Mouse (Mus musculus): ENCODE measurements around the gene Plpp7. TPM values are rescaled to one million over a fixed set of nuclear protein-coding genes. Genes with fewer than 3 reads are reported as not detected.

Gene Plpp7
- total RNA-seq, 2 experiments from 2014 or later: 15.7 to 20.5 TPM

DNA sequence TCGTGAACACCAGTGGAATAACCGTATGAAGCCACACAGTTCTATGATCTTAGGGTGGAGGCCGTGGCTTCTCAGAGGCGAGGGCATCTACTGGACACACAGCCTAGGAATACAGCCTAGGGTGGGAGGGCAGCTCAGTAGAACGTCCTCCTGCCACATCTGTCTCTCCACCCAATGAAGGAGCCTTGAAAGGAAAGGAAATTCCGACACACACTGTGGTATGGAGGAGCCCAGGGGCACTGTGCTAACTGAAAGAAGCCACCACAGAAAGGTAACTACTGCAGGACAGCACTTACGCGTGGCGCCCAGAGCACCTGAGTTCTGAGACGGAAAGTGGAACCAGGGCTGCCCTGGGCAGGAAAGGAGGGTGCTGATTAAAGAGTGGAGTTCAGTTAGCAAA, 24.6 kb upstream of the Plpp7 start:
- no peak for DNase-seq

- DNase-seq: peak; percentile 66
Measured at GRCm38 (mm10) chr2:32074404-32074803, 20.9 kb upstream of the Plpp7 start.

DNA sequence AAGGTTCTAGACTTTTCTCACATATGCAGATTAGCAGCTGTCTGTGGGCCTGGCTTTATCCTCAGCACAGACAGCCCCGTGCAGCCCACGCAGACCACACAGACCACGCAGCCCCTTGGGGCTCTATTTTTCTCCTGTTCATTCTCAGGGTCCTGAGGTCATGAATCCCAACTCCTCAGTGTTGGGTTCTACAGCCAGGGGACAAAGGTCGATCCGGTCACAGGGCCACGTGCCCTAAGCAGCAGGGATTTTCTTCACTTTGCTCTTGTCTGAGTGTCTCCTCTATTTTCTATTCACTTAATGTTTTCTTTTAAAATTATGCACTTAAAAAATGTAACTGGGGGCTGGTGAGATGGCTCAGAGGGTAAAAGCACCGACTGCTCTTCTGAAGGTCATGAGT, 20.0 kb upstream of the Plpp7 start:
- no peak for DNase-seq

- no peak for DNase-seq
Measured at GRCm38 (mm10) chr2:32077744-32078143, 17.6 kb upstream of the Plpp7 start.

GRCm38 (mm10) chr2:32078522-32078921, 16.8 kb upstream of the Plpp7 start:
- peak; percentile 65 for DNase-seq

DNA sequence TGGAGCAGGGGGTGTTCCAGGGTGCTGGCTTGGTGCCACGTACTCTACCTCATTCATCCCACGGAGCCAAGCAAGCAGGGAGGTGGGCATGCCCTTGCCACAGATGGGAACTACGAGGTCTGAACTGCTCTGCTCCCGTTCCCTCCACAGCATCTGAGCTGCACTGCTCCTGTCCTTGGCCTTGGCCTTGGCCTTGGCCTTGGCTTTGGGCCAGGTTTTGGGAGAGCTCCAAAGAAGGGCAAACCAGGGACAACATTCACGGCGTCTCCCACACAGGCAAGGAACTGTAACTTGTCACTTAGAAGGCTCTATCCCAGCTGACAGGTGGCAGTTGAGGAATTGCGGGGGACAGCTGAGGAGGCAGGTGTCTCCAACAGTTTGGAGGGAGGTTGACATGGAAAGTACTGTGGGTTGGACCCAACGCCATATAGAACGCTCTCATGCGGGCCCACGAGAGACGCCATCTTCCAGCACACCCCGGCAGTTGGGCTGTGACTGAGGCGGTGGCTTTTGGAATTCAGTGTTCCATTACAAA, 16.1 kb upstream of the Plpp7 start:
- DNase-seq: peak; percentile 65

DNA sequence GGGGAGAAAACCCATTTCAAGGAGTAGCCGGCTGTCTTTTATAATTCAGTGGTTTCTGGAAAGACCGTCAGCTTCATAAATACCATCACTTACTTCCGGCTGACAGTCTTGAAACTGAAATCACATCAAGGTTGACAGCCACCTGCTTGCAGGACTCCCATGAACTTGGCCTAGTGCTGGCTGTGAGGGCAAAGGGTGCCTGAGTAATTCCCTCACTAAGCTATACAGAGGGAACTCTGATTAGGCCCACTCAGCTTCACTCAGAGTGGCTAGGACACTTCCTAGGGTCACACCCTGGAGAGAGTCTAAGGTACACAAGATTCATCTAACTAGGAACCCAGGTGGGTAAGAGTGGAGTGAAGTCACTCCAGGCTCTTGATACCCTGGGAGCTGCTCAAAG, 14.6 kb upstream of the Plpp7 start:
- no peak for DNase-seq

GRCm38 (mm10) chr2:32081296-32081929, 13.9 kb upstream of the Plpp7 start:
- DNase-seq: no peak

GRCm38 (mm10) chr2:32082229-32082628, 13.1 kb upstream of the Plpp7 start:
- DNase-seq: no peak

- peak; percentile 65 for DNase-seq
Measured at GRCm38 (mm10) chr2:32083159-32084011, 11.9 kb upstream of the Plpp7 start.

DNA sequence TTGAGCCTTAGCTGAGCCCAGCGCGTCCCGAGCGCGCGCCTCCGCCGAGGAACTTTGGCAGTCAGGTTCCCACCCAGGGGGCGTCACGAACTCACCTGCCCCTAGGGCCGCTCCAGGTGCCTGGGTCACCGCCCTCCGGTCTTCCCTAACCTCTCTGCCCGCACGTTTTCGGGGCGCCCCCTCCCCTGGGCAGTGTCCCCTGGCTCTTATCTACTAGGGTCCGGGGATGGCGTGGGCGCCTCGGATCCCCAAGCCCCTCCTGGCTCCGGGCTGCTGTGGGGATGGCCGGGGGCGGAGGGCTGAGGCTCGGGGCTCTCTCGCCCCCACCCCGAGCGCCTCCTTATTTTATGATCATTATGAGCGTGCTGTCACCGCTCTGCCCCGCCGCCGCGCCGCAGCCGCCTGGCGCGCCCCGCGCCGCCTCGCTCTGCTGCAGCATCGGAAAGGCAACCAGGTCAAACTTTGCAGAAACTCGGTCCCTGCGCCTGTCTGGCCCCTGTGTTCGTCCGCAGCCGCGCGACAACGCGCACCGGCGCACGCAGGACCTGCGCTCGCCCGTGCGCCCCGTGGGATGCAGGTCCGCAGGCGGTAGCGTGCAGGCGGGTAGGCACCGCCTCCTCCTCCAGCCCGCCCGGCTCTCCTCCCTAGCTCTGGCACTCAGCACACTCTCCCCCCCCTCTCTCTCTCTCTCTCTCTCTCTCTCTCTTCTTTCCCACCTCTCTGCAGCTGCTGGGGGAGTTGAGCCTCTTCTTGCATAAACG, 11.0 kb upstream of the Plpp7 start, which contains the start of gene Fam78a:
TSS of gene Fam78a (minus strand) at position 747 of the 761 bp plus-strand sequence.
- DNase-seq: peak; percentile 45

DNA sequence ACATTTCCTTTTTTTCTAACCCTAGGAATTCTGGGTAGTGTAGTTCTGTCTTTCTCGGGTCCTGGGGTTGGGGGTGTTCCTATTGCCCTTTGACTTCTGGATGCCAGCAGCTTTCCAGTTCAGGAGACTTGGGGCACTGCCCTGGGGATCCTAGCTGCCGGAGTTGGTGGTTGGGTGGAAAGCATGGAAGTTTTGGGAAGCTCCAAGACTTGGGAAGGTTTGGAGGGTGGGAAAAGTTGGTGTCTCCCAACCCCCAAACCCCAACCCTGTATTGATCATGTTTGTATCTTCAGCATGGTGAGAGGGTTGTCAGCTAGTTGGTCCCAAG, 10.5 kb upstream of the Plpp7 start:
- no peak for DNase-seq

GRCm38 (mm10) chr2:32085231-32085630, 10.1 kb upstream of the Plpp7 start:
- no peak for DNase-seq

- no peak for DNase-seq
Measured at GRCm38 (mm10) chr2:32087606-32088005, 7.7 kb upstream of the Plpp7 start.

DNA sequence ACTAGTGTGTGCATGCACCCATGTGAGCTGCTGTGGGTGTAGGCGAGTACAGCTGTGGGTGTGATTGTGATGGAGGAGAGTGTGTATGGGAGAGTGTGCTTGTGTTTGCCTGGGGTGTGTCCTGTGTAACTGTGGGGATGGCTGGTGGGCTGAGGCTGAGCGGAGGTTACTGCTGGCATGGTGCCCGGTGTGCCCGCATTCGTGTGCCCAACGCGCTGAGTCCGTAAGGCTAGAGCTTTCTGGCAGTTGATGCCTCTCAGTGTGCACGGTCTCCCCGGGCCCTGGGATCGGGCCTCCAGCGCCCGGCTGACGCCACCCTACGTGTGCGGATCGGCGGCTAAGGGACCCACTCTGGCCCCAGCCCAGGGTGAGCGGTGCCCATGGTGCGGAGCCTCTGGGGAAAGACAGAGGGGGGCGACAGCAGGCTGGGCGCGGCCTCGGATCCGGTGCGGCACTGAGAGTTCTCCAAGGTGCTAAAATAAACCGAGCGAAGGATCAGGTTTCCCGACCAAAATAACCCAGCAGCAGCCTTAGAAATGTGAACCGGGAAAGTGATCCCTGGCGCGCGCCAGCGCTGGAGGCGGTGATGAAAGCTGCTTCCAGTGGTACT, 6.9 kb upstream of the Plpp7 start:
- peak; percentile 70 for DNase-seq

DNA sequence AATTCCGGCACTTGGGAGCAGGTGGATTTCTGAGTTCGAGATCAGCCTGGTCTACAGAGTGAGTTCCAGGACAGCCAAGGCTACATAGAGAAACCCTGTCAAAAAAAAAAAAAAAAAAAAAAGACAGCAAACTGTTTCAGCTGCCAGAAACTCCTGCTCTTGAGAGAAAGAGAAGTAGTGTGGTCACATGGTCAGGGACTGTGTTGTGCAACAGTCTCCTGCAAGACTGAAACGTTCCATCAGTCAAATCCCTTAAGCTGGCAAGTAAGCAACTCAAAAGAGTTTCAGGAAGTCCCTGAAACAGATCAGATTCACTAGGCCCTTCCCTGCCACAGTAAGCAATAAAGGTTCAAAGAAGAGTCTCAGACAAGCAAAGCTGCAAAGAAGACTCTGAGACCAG, 5.7 kb upstream of the Plpp7 start:
- DNase-seq: no peak

DNA sequence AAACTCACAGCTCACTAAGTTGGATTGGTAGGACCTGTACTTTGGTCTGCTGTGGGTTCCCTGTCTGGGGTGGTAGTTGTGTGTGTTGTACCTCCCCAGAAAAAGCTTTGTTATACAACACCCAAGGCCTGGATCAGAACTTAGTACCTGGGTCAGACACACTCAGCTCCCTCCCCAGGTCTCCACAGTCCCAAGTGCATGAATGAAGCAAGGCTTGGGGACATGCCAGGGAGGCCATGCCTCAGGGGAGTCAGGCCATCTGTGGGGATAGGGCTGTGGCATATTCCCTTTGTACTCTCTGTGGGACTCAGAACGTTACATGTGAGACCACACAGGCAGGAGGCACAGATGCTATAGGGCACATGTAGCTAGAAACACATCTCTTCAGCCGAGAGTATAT, 5.2 kb upstream of the Plpp7 start:
- DNase-seq: no peak

DNA sequence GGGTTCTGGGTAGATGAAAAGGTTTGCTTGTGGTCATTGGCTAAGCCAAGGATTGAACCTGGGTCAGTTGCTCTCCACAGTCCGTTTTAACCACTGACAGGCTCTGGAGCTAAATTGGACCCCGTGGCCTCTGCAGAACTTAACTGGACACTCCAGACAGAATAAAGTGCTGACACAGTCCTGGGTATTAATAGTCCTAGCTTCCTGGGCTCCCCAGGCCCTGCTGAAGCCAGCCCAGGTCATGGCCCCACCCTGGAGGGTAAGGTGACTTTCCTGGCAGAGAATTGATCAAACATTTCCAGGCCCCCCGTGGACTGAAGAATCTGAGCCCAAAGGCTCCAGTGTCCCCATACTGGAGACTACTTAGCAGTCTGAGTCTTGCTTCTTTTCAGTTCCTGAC, 3.4 kb upstream of the Plpp7 start:
- no peak for DNase-seq

- no peak for DNase-seq
Measured at GRCm38 (mm10) chr2:32094001-32094707, 1.2 kb upstream of the Plpp7 start.

GRCm38 (mm10) chr2:32096122-32096420, 743 bp downstream of the Plpp7 start:
- DNase-seq: no peak

GRCm38 (mm10) chr2:32102944-32103343, 7.6 kb downstream of the Plpp7 start:
- DNase-seq: no peak

DNA sequence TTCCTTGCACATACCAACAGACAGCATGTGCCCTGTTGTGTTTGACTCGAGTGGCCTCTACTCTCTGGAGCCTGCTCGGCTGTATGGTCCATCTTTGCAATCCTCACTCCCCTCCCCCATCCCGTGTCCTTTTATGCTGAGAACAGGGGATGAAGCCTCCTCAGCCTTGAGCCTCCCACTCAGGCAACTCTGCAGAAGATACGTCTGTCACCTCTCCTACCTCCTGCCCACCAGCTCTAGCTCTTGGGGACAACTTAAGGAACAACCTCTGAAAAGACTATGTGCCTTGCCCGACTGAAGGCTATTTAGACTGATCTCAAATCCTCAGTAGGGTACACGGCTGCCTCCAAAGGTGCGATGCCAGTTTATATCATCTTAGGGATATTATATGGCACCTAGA, 8.2 kb downstream of the Plpp7 start:
- DNase-seq: no peak

All from heart, postnatal 4 days (tissue).